Mouse (Mus musculus): Measurements from ENCODE around the gene Srrm3. TPM values are rescaled to one million over a fixed set of nuclear protein-coding genes. Genes with fewer than 3 reads are reported as not detected.

Srrm3 gene
- total RNA-seq, 2 experiments from 2014 or later, result 63.2 to 68.4 TPM

GRCm38 (mm10) chr5:135869661-135870423 is 63.2 kb downstream of the Srrm3 start:
- DNase-seq (ENCODE audit: low spot score in 2 of 2), result no peak

- DNase-seq (ENCODE audit: low spot score in 2 of 2), result no peak
These were observed 63.8 kb downstream of the Srrm3 start for GRCm38 (mm10) chr5:135870505-135870904.

- DNase-seq (ENCODE audit: low spot score in 2 of 2), result no peak
These were observed 66.3 kb downstream of the Srrm3 start for GRCm38 (mm10) chr5:135872996-135873395.

- DNase-seq (ENCODE audit: low spot score in 2 of 2), result no peak
These were observed 67.1 kb downstream of the Srrm3 start for GRCm38 (mm10) chr5:135873753-135874152.

- DNase-seq (ENCODE audit: low spot score in 2 of 2), result peak; percentile 49 to 54
These were observed 70.5 kb downstream of the Srrm3 start for GRCm38 (mm10) chr5:135877180-135877579.

- DNase-seq (ENCODE audit: low spot score in 2 of 2), result peak in 1 of 2 experiments; percentile 47
These were observed 71.1 kb downstream of the Srrm3 start for GRCm38 (mm10) chr5:135877831-135878231.

- DNase-seq (ENCODE audit: low spot score in 2 of 2), result peak; percentile 61 to 68
These were observed 72.9 kb downstream of the Srrm3 start for GRCm38 (mm10) chr5:135879449-135880158.

GRCm38 (mm10) chr5:135884641-135885040 is 78.0 kb downstream of the Srrm3 start:
- DNase-seq (ENCODE audit: low spot score in 2 of 2), result no peak

GRCm38 (mm10) chr5:135887675-135888102 is 81.0 kb downstream of the Srrm3 start, which contains the start of gene Hspb1:
Hspb1 (plus strand) TSS chr5:135887919.
- no peak for DNase-seq (ENCODE audit: low spot score in 2 of 2)

- DNase-seq (ENCODE audit: low spot score in 2 of 2), result no peak
These were observed 81.9 kb downstream of the Srrm3 start for GRCm38 (mm10) chr5:135888405-135889215.

- no peak for DNase-seq (ENCODE audit: low spot score in 2 of 2)
These were observed 83.6 kb downstream of the Srrm3 start for GRCm38 (mm10) chr5:135890323-135890722.

GRCm38 (mm10) chr5:135890920-135891319 is 84.2 kb downstream of the Srrm3 start:
- DNase-seq (ENCODE audit: low spot score in 2 of 2), result no peak

- no peak for DNase-seq (ENCODE audit: low spot score in 2 of 2)
These were observed 86.1 kb downstream of the Srrm3 start for GRCm38 (mm10) chr5:135892589-135893351.

GRCm38 (mm10) chr5:135894958-135895357 is 88.3 kb downstream of the Srrm3 start:
- no peak for DNase-seq (ENCODE audit: low spot score in 2 of 2)

- no peak for DNase-seq (ENCODE audit: low spot score in 2 of 2)
These were observed 91.3 kb downstream of the Srrm3 start for GRCm38 (mm10) chr5:135898028-135898427.

GRCm38 (mm10) chr5:135898995-135899394 is 92.3 kb downstream of the Srrm3 start:
- no peak for DNase-seq (ENCODE audit: low spot score in 2 of 2)

GRCm38 (mm10) chr5:135899833-135900232 is 93.1 kb downstream of the Srrm3 start:
- no peak for DNase-seq (ENCODE audit: low spot score in 2 of 2)

GRCm38 (mm10) chr5:135900701-135901100 is 94.0 kb downstream of the Srrm3 start:
- no peak for DNase-seq (ENCODE audit: low spot score in 2 of 2)

- no peak for DNase-seq (ENCODE audit: low spot score in 2 of 2)
These were observed 94.8 kb downstream of the Srrm3 start for GRCm38 (mm10) chr5:135901354-135902095.

- DNase-seq (ENCODE audit: low spot score in 2 of 2), result no peak
These were observed 96.4 kb downstream of the Srrm3 start for GRCm38 (mm10) chr5:135903058-135903457.

Measured in layer of hippocampus, postnatal 14 days (tissue).